Mouse (Mus musculus) telencephalon, adult 2 months (tissue): ENCODE measurements around the gene Eif2s3y.
A peak's percentile ranks its signal among the peaks of the same experiment; 100 is the strongest.

Source experiments
- DNase-seq: peaks from one replicate; pipeline ENCODE4 v3.0.0-alpha.2; 2011; ENCODE audit warnings: low read depth, low spot score

Eif2s3y gene

GRCm38 (mm10) chrY:1009882-1010751 is at the start of gene Eif2s3y:
Gene Eif2s3y, plus strand, starts transcription at chrY:1010543.
- peak; percentile 75 for DNase-seq
